Mouse (Mus musculus) myocyte (in vitro differentiated cells): ENCODE data around the gene Tmigd3. TPM values are rescaled to one million over a fixed set of nuclear protein-coding genes. Genes with fewer than 3 reads are reported as not detected.

ENCODE experiments used
- H3K27me3 ChIP-seq: one replicate; pipeline ENCODE4 v1.6.1; 2011; ENCODE audit not compliant: control insufficient read depth, insufficient read depth, insufficient read length
- H3K36me3 ChIP-seq: one replicate; pipeline ENCODE4 v1.6.1; 2011; ENCODE audit not compliant: control insufficient read depth, insufficient read depth
- H3K4me2 ChIP-seq: one replicate; pipeline ENCODE4 v1.6.1; 2011; ENCODE audit warnings: low read depth, control low read depth
- H3K4me3 ChIP-seq: one replicate; pipeline ENCODE4 v1.5.1; 2011; ENCODE audit warnings: mild to moderate bottlenecking, control low read depth, moderate library complexity
- H3K79me2 ChIP-seq: one replicate; pipeline ENCODE4 v1.6.1; 2011; ENCODE audit not compliant: control insufficient read depth, insufficient read depth
- H3ac ChIP-seq: one replicate; pipeline ENCODE4 v1.6.1; 2011; ENCODE audit not compliant: control insufficient read depth, insufficient read length
- CEBPB ChIP-seq: IDR thresholded peaks from 2 replicates; pipeline ENCODE4 v1.6.1; 2011; ENCODE audit warnings: mild to moderate bottlenecking, moderate library complexity; ENCODE audit not compliant: poor library complexity, insufficient read depth, severe bottlenecking
- E2F4 ChIP-seq: IDR thresholded peaks from one replicate; pipeline ENCODE4 v1.6.1; 2011; ENCODE audit warnings: mild to moderate bottlenecking, control low read depth, moderate library complexity; ENCODE audit not compliant: insufficient read depth
- MAX ChIP-seq: IDR thresholded peaks from one replicate; pipeline ENCODE4 v1.6.1; 2011; ENCODE audit warnings: low read depth, mild to moderate bottlenecking, control low read depth
- MYOD1 ChIP-seq, 3 experiments: IDR thresholded peaks; one replicate each; pipeline ENCODE4 v1.6.1; 2011; ENCODE audit warnings: control low read depth in 2 of 3, low read depth in 2 of 3, mild to moderate bottlenecking in 2 of 3, moderate library complexity in 1 of 3; ENCODE audit not compliant: insufficient read length in 2 of 3, control insufficient read depth in 1 of 3
- MYOG ChIP-seq, 3 experiments: IDR thresholded peaks; one replicate each; pipeline ENCODE4 v1.6.1; 2011; ENCODE audit warnings: control low read depth in 2 of 3, low read depth in 2 of 3, mild to moderate bottlenecking in 2 of 3; ENCODE audit not compliant: insufficient read length in 2 of 3, control insufficient read depth in 1 of 3, insufficient read depth in 1 of 3
- POLR2A ChIP-seq: IDR thresholded peaks from one replicate; pipeline ENCODE4 v1.6.1; 2011; ENCODE audit warnings: low read depth, mild to moderate bottlenecking, control low read depth, moderate library complexity; ENCODE audit not compliant: insufficient read length
- POLR2AphosphoS2 ChIP-seq: IDR thresholded peaks from one replicate; pipeline ENCODE4 v1.6.1; 2011; ENCODE audit warnings: low read depth, control low read depth; ENCODE audit not compliant: insufficient read length
- REST ChIP-seq: IDR thresholded peaks from one replicate; pipeline ENCODE4 v1.6.1; 2011; ENCODE audit warnings: mild to moderate bottlenecking, control low read depth, moderate library complexity; ENCODE audit not compliant: insufficient read depth, insufficient read length
- SRF ChIP-seq: IDR thresholded peaks from one replicate; pipeline ENCODE4 v1.6.1; 2011; ENCODE audit warnings: low read depth; ENCODE audit not compliant: control insufficient read depth, insufficient read length
- TCF12 ChIP-seq: IDR thresholded peaks from one replicate; pipeline ENCODE4 v1.6.1; 2011; ENCODE audit warnings: mild to moderate bottlenecking, control low read depth; ENCODE audit not compliant: poor library complexity, insufficient read depth, severe bottlenecking
- TCF3 ChIP-seq: IDR thresholded peaks from one replicate; pipeline ENCODE4 v1.6.1; 2011; ENCODE audit warnings: low read depth, control low read depth; ENCODE audit not compliant: insufficient read length
- USF1 ChIP-seq: IDR thresholded peaks from one replicate; pipeline ENCODE4 v1.6.1; 2011; ENCODE audit warnings: low read depth, mild to moderate bottlenecking, control low read depth, moderate library complexity
- polyA plus RNA-seq: library from polyadenylated mRNA; unstranded; fragments of >200 nt; fragmentation: generic; extraction: Trizol; gene quantifications from one replicate; pipeline ENCODE4 v1.2.1, GENCODE M21; 2012; ENCODE audit warnings: missing spikeins

Tmigd3 gene
- polyA plus RNA-seq, 1 experiment, result 0.48 TPM

DNA sequence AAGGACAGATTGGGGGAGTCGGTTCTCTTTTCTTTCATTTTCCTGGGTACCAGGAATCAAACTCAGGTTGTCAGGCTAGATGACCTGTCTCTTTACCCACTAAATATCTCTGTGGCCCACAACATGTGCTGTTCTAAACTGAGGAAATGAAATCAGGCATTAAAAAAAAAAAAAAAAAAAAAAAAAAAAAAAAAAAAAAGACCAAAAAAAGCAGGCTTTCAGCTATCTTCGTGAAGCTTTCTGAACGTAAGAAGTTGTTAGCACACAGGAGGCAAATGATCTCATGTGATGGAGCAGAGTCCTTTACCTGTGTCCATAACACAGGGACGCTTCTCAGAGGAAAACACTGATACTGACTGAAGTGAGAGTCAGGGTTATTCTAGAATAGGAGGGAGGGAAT lies 65.4 kb downstream of the Tmigd3 start:
- no peak overlapping the region for H3ac ChIP-seq
- no peak overlapping the region for H3K4me2 ChIP-seq
- H3K4me3 ChIP-seq, result no peak overlapping the region
- H3K36me3 ChIP-seq, result peaks cover 10% of the 10 kb centered on the region
- H3K27me3 ChIP-seq, result no peaks in the 10 kb centered on the region
- TF ChIP-seq MYOD1 (IDR thresholded peaks at IDR 0.05; ENCODE audit: control insufficient read depth in 1 of 3, insufficient read length in 2 of 3, low read depth in 2 of 3) (no peak), E2F4 (no peak), REST (no peak), MYOG (IDR thresholded peaks at IDR 0.05; ENCODE audit: control insufficient read depth in 1 of 3, insufficient read depth in 1 of 3, insufficient read length in 2 of 3, low read depth in 2 of 3) (no peak), POLR2AphosphoS2 (no peak), TCF12 (no peak), CEBPB (no peak), POLR2A (no peak), USF1 (no peak), TCF3 (no peak), MAX (no peak), SRF (no peak)
- H3K79me2 ChIP-seq, result no peaks in the 10 kb centered on the region

DNA sequence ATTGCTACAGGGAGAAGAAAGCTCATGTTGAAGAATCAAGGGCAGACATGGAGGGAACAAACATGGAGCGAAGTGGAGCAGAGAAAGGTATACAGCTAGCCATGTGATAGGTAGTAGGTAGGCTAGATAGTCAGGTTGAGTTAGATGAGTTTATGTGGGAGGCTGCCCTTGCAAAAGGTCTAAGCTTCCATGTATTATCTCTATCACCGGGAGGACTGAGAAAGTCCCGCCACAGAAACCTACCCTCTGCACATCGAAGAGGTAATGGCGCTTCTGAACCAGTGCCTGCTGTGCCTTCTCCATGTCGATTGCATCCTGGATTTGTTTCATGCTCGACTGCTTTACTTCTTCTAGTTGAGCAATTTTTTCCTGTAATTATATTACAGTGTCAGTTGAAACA lies 80.6 kb downstream of the Tmigd3 start:
- Histone ChIP-seq H3K27me3 (no peaks in the 10 kb centered on the region), H3ac (no peak overlapping the region), H3K79me2 (peaks cover 81% of the 10 kb centered on the region), H3K36me3 (peaks cover 84% of the 10 kb centered on the region), H3K4me3 (no peak overlapping the region), H3K4me2 (no peak overlapping the region)
- TF ChIP-seq MYOG (IDR thresholded peaks at IDR 0.05; ENCODE audit: control insufficient read depth in 1 of 3, insufficient read depth in 1 of 3, insufficient read length in 2 of 3, low read depth in 2 of 3), result no peak
- TF ChIP-seq POLR2A, result no peak
- no peak for TF ChIP-seq MYOD1 (IDR thresholded peaks at IDR 0.05; ENCODE audit: control insufficient read depth in 1 of 3, insufficient read length in 2 of 3, low read depth in 2 of 3)
- TF ChIP-seq TCF12, result no peak
- no peak for TF ChIP-seq TCF3
- no peak for TF ChIP-seq USF1
- no peak for TF ChIP-seq MAX
- no peak for TF ChIP-seq SRF
- no peak for TF ChIP-seq POLR2AphosphoS2
- TF ChIP-seq REST, result no peak
- TF ChIP-seq E2F4, result no peak
- TF ChIP-seq CEBPB, result no peak

DNA sequence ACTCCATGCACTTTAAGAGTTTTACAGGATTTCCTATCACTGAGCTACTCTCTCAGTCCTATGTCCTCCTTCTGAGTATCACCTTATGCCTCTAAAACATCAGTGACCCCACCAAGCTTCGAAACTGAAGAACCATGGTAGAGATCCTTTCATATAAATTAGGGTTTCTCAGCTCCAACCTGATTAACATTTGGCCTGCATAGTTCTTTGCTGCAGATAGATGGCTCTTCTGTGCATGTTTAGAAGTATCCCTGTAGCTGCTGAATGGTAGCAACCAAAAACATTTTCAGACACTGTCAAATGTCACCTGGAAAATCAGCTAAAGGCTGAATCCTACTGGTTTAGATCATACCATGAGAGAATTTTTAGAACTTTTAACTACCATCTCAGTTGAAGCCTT lies 86.5 kb downstream of the Tmigd3 start:
- H3K4me2 ChIP-seq, result peak overlapping the region; percentile 85
- peaks cover 44% of the 10 kb centered on the region for H3K36me3 ChIP-seq
- H3K4me3 ChIP-seq, result peak overlapping the region; percentile 63

DNA sequence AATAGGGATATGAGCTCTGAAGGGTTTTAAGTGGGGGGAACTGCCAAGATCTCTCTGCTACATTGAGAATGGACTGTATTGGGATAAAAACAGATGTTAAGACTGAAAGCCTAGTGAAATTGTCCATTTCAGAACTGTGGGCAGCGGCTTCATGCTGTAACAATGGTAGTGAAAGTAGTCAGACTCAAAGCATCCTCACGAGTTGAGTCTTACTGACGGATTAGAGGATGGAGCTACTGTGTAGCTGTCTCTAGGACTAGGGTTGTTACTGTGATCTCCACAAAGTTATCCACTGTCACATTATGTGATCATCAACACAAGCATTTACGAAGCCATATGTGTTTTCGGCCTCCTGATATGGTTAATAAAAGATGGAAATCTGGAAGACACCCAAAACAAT lies 87.5 kb downstream of the Tmigd3 start:
- H3K27me3 ChIP-seq, result no peaks in the 10 kb centered on the region
- H3K79me2 ChIP-seq, result peaks cover 89% of the 10 kb centered on the region
- peak overlapping the region; percentile 63 for H3K4me3 ChIP-seq
- H3K4me2 ChIP-seq, result peak overlapping the region; percentile 85
- H3ac ChIP-seq, result peak overlapping the region; percentile 36
- H3K36me3 ChIP-seq, result peaks cover 43% of the 10 kb centered on the region
- no peak for TF ChIP-seq MYOD1 (IDR thresholded peaks at IDR 0.05; ENCODE audit: control insufficient read depth in 1 of 3, insufficient read length in 2 of 3, low read depth in 2 of 3)
- TF ChIP-seq E2F4, result no peak
- no peak for TF ChIP-seq TCF3
- no peak for TF ChIP-seq REST
- TF ChIP-seq TCF12, result no peak
- TF ChIP-seq POLR2A, result no peak

More for the DNA sequence above, 86.5 kb downstream of the Tmigd3 start:
- TF ChIP-seq USF1 (no peak), MYOG (IDR thresholded peaks at IDR 0.05; ENCODE audit: control insufficient read depth in 1 of 3, insufficient read depth in 1 of 3, insufficient read length in 2 of 3, low read depth in 2 of 3) (no peak), TCF3 (no peak), POLR2AphosphoS2 (no peak), SRF (no peak), MYOD1 (IDR thresholded peaks at IDR 0.05; ENCODE audit: control insufficient read depth in 1 of 3, insufficient read length in 2 of 3, low read depth in 2 of 3) (no peak), E2F4 (no peak), MAX (no peak), TCF12 (no peak), REST (no peak), CEBPB (no peak), POLR2A (no peak)
- Histone ChIP-seq H3K27me3 (no peaks in the 10 kb centered on the region), H3ac (no peak overlapping the region), H3K79me2 (peaks cover 95% of the 10 kb centered on the region)

DNA sequence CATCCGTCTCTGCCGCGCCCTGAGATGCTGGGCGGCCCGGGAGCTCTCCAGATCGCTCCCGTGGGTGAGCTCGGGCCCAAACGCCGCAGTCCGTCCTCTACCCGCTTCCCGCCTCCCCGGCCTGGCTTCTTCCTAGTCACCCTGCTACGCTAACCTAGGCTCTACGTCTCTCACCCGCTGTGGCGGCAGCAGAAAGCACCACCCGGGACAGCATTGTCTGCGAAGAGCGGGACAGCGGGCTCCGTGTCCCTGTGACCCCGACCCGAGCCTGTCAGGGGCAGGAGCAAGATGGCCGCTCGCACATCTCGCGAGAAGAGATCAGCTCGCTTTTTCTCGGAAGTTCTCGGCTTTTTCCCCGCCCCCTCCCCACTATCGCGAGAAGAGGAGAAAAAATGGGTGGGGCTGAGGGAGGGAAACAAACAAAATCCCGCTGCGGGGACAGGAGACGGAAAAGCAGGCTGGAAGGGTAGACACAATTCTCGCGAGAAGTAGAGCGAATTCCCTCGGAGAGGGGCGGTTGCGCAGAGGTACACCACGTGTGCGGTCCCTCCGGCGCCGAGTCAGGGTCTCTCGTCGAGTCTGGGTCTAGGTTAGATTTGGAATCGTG lies 88.4 kb downstream of the Tmigd3 start, which contains the start of gene Wdr77:
Wdr77 (plus strand) TSS at position 396 of the 607 bp plus-strand sequence.
- no peak for TF ChIP-seq CEBPB
- peak; percentile 85 for TF ChIP-seq POLR2AphosphoS2
- no peak for TF ChIP-seq MYOD1 (IDR thresholded peaks at IDR 0.05; ENCODE audit: control insufficient read depth in 1 of 3, insufficient read length in 2 of 3, low read depth in 2 of 3)
- TF ChIP-seq MAX, result peak; percentile 45
- no peak for TF ChIP-seq TCF3
- TF ChIP-seq POLR2A, result peak; percentile 92
- TF ChIP-seq USF1, result peak; percentile 73
- TF ChIP-seq SRF, result no peak
- TF ChIP-seq REST, result peak; percentile 42
- no peak for TF ChIP-seq E2F4
- TF ChIP-seq TCF12, result no peak
- TF ChIP-seq MYOG (IDR thresholded peaks at IDR 0.05; ENCODE audit: control insufficient read depth in 1 of 3, insufficient read depth in 1 of 3, insufficient read length in 2 of 3, low read depth in 2 of 3), result peak in 1 of 3 experiments; percentile 12
- H3K27me3 ChIP-seq, result no peaks in the 10 kb centered on the region
- peaks cover 39% of the 10 kb centered on the region for H3K36me3 ChIP-seq
- peak within 1 kb of the TSS; percentile 63 for H3K4me3 ChIP-seq
- H3K4me2 ChIP-seq, result peak within 1 kb of the TSS; percentile 85
- H3ac ChIP-seq, result peak within 1 kb of the TSS; percentile 36
- peaks cover 81% of the 10 kb centered on the region for H3K79me2 ChIP-seq
